Mouse (Mus musculus) thymus, adult 2 months (tissue): ENCODE measurements at regions not wholly inside any gene's neighbourhood (a gene's known extent, or its start where the extent isn't known, plus 50 kb on each side); places are given as distances from the start of the nearest gene placed in this dataset.

Source experiments
- CTCF ChIP-seq: fragments of 200-500 bp; IDR thresholded peaks from 2 replicates; pipeline ENCODE4 v1.5.1; 2012; ENCODE audit warnings: mild to moderate bottlenecking, control low read depth, low read length, moderate library complexity, borderline replicate concordance; ENCODE audit not compliant: control insufficient read depth, poor library complexity, insufficient read depth; ENCODE audit errors: extremely low read depth
- POLR2A ChIP-seq: fragments of 200-500 bp; IDR thresholded peaks from 2 replicates; pipeline ENCODE4 v1.6.1; 2012; ENCODE audit warnings: mild to moderate bottlenecking, low read length, control low read depth, moderate library complexity; ENCODE audit not compliant: control insufficient read depth, poor library complexity, insufficient read depth; ENCODE audit errors: extremely low read depth

- TF ChIP-seq CTCF (no peak), POLR2A (no peak)
Measured at GRCm38 (mm10) chr13:51016209-51016608, 84.5 kb upstream of the Spin1 start.
